Mouse (Mus musculus) adrenal gland, postnatal 4 days (tissue): ENCODE data around the gene 4930447F04Rik. TPM values are rescaled to one million over a fixed set of nuclear protein-coding genes. Genes with fewer than 3 reads are reported as not detected.

Experiments
- DNase-seq, 2 experiments: peaks; one replicate each; pipeline ENCODE4 v3.0.0; 2021 to 2022; ENCODE audit warnings: low spot score in 2 of 2, mixed read lengths in 2 of 2
- long read RNA-seq, 2 experiments: library from polyadenylated mRNA; stranded (forward); transcript quantifications; one replicate each; pipeline ENCODE4 v2.0.0; 2021
- total RNA-seq, 2 experiments: library from RNA; stranded (reverse); gene quantifications; 2 replicates each; pipeline ENCODE4 v1.2.3; 2021

Gene 4930447F04Rik
- not detected for total RNA-seq
- long read RNA-seq, experiment 1: 0 reads
- long read RNA-seq, experiment 2: 0 reads

- DNase-seq: no peak
Observed at GRCm38 (mm10) chrX:66304124-66304523, at the start of gene 4930447F04Rik. TSS of gene 4930447F04Rik (minus strand) at chrX:66304224.
